Mouse (Mus musculus) lung, postnatal 25 days (tissue): ENCODE data around the gene Tom1l2.

Source experiments
- DNase-seq: peaks from one replicate; pipeline ENCODE4 v3.0.0; 2022; ENCODE audit warnings: low spot score

The Tom1l2 gene

DNA sequence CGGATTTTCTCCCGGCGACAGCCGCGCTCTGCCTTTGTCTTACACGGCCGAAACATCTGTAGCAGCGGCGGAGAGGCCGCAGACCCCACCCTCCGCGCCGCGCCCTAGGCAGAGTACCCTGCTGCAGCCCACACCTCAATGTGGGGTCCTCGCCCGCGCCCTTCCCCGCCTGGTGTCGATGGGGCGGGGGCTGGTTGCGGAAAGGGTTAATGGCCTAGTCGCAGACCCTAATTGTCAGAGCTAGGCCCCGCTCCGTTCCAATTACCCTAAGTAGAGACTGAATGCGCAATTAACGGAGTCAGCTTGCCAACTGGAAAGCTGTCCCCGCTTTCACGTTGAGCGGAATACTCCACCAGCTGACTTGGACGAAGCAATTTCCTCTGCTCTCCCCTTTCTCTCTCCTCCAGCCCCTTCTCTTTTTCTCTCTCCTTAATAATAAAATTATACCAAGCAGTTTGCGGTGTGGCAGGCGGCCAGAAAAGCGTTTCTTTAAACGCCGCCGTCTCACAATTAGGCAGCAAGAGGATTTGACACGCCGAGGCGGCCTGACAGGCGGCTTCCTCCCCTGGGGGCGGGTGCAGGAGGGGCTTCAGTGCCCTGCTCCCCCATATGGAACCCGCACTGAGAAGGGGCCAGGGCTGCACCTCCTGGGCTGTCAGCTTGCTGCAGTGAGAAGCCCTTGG, 175.6 kb downstream of the Tom1l2 start:
- no peak for DNase-seq
